Mouse (Mus musculus): ENCODE measurements around the gene Cbx5.

- TF ChIP-seq POLR2A (IDR thresholded peaks at IDR 0.05; ENCODE audit: low read depth, low read length) = no peak
- TF ChIP-seq CTCF (conservative IDR thresholded peaks at IDR 0.05 in 1 of 2, IDR thresholded peaks at IDR 0.05 in 1 of 2; ENCODE audit: low read depth in 2 of 2, low read length in 2 of 2) = peak in 1 of 2 experiments; percentile 65; a peak in 2 of 4 replicates
- TF ChIP-seq TBP (conservative IDR thresholded peaks at IDR 0.05; ENCODE audit: low read depth, low read length) = no peak
These were observed 34.5 kb downstream of the Cbx5 start for GRCm38 (mm10) chr15:103205156-103205555.

Data from CH12.LX (cell line).